Mouse (Mus musculus) brain, embryonic 14.5 days (tissue): ENCODE data around the gene Egln2.

Source experiments
- CTCF ChIP-seq: fragments of 200-500 bp; IDR thresholded peaks from 2 replicates; pipeline ENCODE4 v1.5.1; 2012; ENCODE audit warnings: inconsistent platforms, mild to moderate bottlenecking, moderate library complexity, borderline replicate concordance; ENCODE audit not compliant: insufficient read depth, insufficient read length; ENCODE audit errors: extremely low read depth
- POLR2A ChIP-seq: fragments of 200-500 bp; IDR thresholded peaks from 2 replicates; pipeline ENCODE4 v1.6.1; 2012; ENCODE audit warnings: mild to moderate bottlenecking, inconsistent platforms, borderline replicate concordance; ENCODE audit not compliant: poor library complexity, insufficient read depth, insufficient read length, severe bottlenecking; ENCODE audit errors: extremely low read depth

- TF ChIP-seq CTCF = no peak
- no peak for TF ChIP-seq POLR2A
These were observed 41.6 kb downstream of the Egln2 start for GRCm38 (mm10) chr7:27124969-27125368.
